Mouse (Mus musculus): ENCODE results near the gene Urgcp. TPM values are rescaled to one million over a fixed set of nuclear protein-coding genes. Genes with fewer than 3 reads are reported as not detected.

The Urgcp gene
- polyA plus RNA-seq, 2 experiments: 17.1 to 21.7 TPM

- 66% methylated on average over 7 of the region's 8 CpGs for WGBS
- Histone ChIP-seq H3K4me2 (replicated peaks; ENCODE audit: low read depth, low read length, severe bottlenecking) (no peak overlapping the region), H3K27ac (replicated peaks; ENCODE audit: low read depth, low read length) (no peak overlapping the region), H3K9me3 (ENCODE audit: control insufficient read depth, low read length) (no peaks in the 10 kb centered on the region), H3K4me1 (ENCODE audit: control insufficient read depth, insufficient read depth, low read length) (0 out of 2 replicates have a peak, but pooled peaks cover 1% of the 10 kb centered on the region), H3K9ac (ENCODE audit: low read depth, low read length, severe bottlenecking) (no peak overlapping the region), H3K36me3 (ENCODE audit: control insufficient read depth, insufficient read depth, low read length) (peaks cover 5% of the 10 kb centered on the region; the same call in 1 of the 2 replicates), H3K4me3 (replicated peaks; ENCODE audit: low read length) (no peak overlapping the region), H3K27me3 (ENCODE audit: control insufficient read depth, insufficient read depth, low read length) (no peaks in the 10 kb centered on the region)
- DNase-seq (ENCODE audit: low spot score) (no peak), ATAC-seq (ENCODE audit: low FRiP score, low read depth) (no peak)
- no peak for TF ChIP-seq POLR2A (IDR thresholded peaks at IDR 0.05; ENCODE audit: borderline replicate concordance, extremely low read depth, insufficient read depth, insufficient read length)
Measured at GRCm38 (mm10) chr11:5782199-5782944, 20.2 kb upstream of the Urgcp start.

- Histone ChIP-seq H3K27me3 (ENCODE audit: control insufficient read depth, insufficient read depth, low read length) (no peaks in the 10 kb centered on the region), H3K4me2 (replicated peaks; ENCODE audit: low read depth, low read length, severe bottlenecking) (no peak overlapping the region), H3K27ac (replicated peaks; ENCODE audit: low read depth, low read length) (no peak overlapping the region), H3K36me3 (ENCODE audit: control insufficient read depth, insufficient read depth, low read length) (peaks cover 5% of the 10 kb centered on the region; the same call in 1 of the 2 replicates), H3K9ac (ENCODE audit: low read depth, low read length, severe bottlenecking) (no peak overlapping the region), H3K4me1 (ENCODE audit: control insufficient read depth, insufficient read depth, low read length) (no peaks in the 10 kb centered on the region), H3K9me3 (ENCODE audit: control insufficient read depth, low read length) (no peaks in the 10 kb centered on the region), H3K4me3 (replicated peaks; ENCODE audit: low read length) (no peak overlapping the region)
- WGBS: 90% methylated on average over 6 of the region's 6 CpGs
- no peak for DNase-seq (ENCODE audit: low spot score)
- no peak for ATAC-seq (ENCODE audit: low FRiP score, low read depth)
- no peak for TF ChIP-seq POLR2A (IDR thresholded peaks at IDR 0.05; ENCODE audit: borderline replicate concordance, extremely low read depth, insufficient read depth, insufficient read length)
Measured at GRCm38 (mm10) chr11:5780035-5780499, 17.9 kb upstream of the Urgcp start.

GRCm38 (mm10) chr11:5778481-5778880 is 16.3 kb upstream of the Urgcp start:
- H3K9me3 ChIP-seq (ENCODE audit: control insufficient read depth, low read length): no peaks in the 10 kb centered on the region
- no peak overlapping the region for H3K4me2 ChIP-seq (replicated peaks; ENCODE audit: low read depth, low read length, severe bottlenecking)
- no peak overlapping the region for H3K27ac ChIP-seq (replicated peaks; ENCODE audit: low read depth, low read length)
- H3K27me3 ChIP-seq (ENCODE audit: control insufficient read depth, insufficient read depth, low read length): no peaks in the 10 kb centered on the region
- WGBS: 67% methylated on average over 2 of the region's 2 CpGs
- peaks cover 5% of the 10 kb centered on the region; the same call in 1 of the 2 replicates for H3K36me3 ChIP-seq (ENCODE audit: control insufficient read depth, insufficient read depth, low read length)
- H3K4me3 ChIP-seq (replicated peaks; ENCODE audit: low read length): no peak overlapping the region
- ATAC-seq (ENCODE audit: low FRiP score, low read depth) (no peak), DNase-seq (ENCODE audit: low spot score) (no peak)
- no peak for TF ChIP-seq POLR2A (IDR thresholded peaks at IDR 0.05; ENCODE audit: borderline replicate concordance, extremely low read depth, insufficient read depth, insufficient read length)
- H3K4me1 ChIP-seq (ENCODE audit: control insufficient read depth, insufficient read depth, low read length): no peaks in the 10 kb centered on the region
- H3K9ac ChIP-seq (ENCODE audit: low read depth, low read length, severe bottlenecking): no peak overlapping the region

GRCm38 (mm10) chr11:5766019-5766418 is 3.8 kb upstream of the Urgcp start:
- Histone ChIP-seq H3K27me3 (ENCODE audit: control insufficient read depth, insufficient read depth, low read length) (no peaks in the 10 kb centered on the region), H3K9me3 (ENCODE audit: control insufficient read depth, low read length) (no peaks in the 10 kb centered on the region), H3K4me3 (replicated peaks; ENCODE audit: low read length) (no peak overlapping the region), H3K4me2 (replicated peaks; ENCODE audit: low read depth, low read length, severe bottlenecking) (no peak overlapping the region), H3K9ac (ENCODE audit: low read depth, low read length, severe bottlenecking) (no peak overlapping the region), H3K4me1 (ENCODE audit: control insufficient read depth, insufficient read depth, low read length) (no peaks in the 10 kb centered on the region; the same call in 1 of the 2 replicates), H3K36me3 (ENCODE audit: control insufficient read depth, insufficient read depth, low read length) (peaks cover 7% of the 10 kb centered on the region), H3K27ac (replicated peaks; ENCODE audit: low read depth, low read length) (no peak overlapping the region)
- DNase-seq (ENCODE audit: low spot score) (no peak), ATAC-seq (ENCODE audit: low FRiP score, low read depth) (no peak)
- TF ChIP-seq POLR2A (IDR thresholded peaks at IDR 0.05; ENCODE audit: borderline replicate concordance, extremely low read depth, insufficient read depth, insufficient read length): no peak
- WGBS: 86% methylated on average over 6 of the region's 6 CpGs

GRCm38 (mm10) chr11:5762633-5762982 is 432 bp upstream of the Urgcp start:
- H3K4me3 ChIP-seq (replicated peaks; ENCODE audit: low read length): peak overlapping the region; percentile 72
- H3K9ac ChIP-seq (ENCODE audit: low read depth, low read length, severe bottlenecking): peak overlapping the region; percentile 83
- DNase-seq (ENCODE audit: low spot score) (no peak), ATAC-seq (ENCODE audit: low FRiP score, low read depth) (peak; percentile 35; the same call in 1 of the 2 replicates)
- H3K4me2 ChIP-seq (replicated peaks; ENCODE audit: low read depth, low read length, severe bottlenecking): peak overlapping the region; percentile 80
- no peak for TF ChIP-seq POLR2A (IDR thresholded peaks at IDR 0.05; ENCODE audit: borderline replicate concordance, extremely low read depth, insufficient read depth, insufficient read length)
- peaks cover 5% of the 10 kb centered on the region for H3K4me1 ChIP-seq (ENCODE audit: control insufficient read depth, insufficient read depth, low read length)
- no peaks in the 10 kb centered on the region for H3K9me3 ChIP-seq (ENCODE audit: control insufficient read depth, low read length)
- 15% methylated on average over 6 of the region's 6 CpGs for WGBS
- H3K27me3 ChIP-seq (ENCODE audit: control insufficient read depth, insufficient read depth, low read length): no peaks in the 10 kb centered on the region
- peak overlapping the region; percentile 91; the same call in 1 of the 2 replicates for H3K27ac ChIP-seq (replicated peaks; ENCODE audit: low read depth, low read length)
- peaks cover 3% of the 10 kb centered on the region; the same call in 1 of the 2 replicates for H3K36me3 ChIP-seq (ENCODE audit: control insufficient read depth, insufficient read depth, low read length)
